9 mouse cellular contexts compared by ENCODE assay signal in genomic region chr17:87202490-87202889, GRCm38 (mm10).
A peak's percentile ranks its signal among the peaks of the same experiment; 100 is the strongest.
DNase-seq lines count a peak whose midpoint lies in the region; ATAC-seq lines count a peak whose summit lies in the region.
"Had no signal": no experiment of that assay in that cellular context is flagged by ENCODE, and none has a peak within 500 bp of the region (broad histone marks: within the 10 kb centered on the region; RNA-seq: fewer than 3 reads in every experiment).

No protein-coding gene starts in this region.

- no peaks in the 10 kb centered on the region for H3K36me3 ChIP-seq in embryonic facial prominence, embryonic 10.5 days (replicated peaks)

- ATAC-seq in megakaryocyte progenitor cell, adult 5-6 weeks (replicated peaks; ENCODE audit: poor library complexity) = peak; percentile 93
- no peak for ATAC-seq in monocyte, adult 5-6 weeks (replicated peaks; ENCODE audit: insufficient number of reproducible peaks, low FRiP score, low TSS enrichment, poor library complexity, severe bottlenecking)

- no peaks in the 10 kb centered on the region for H3K27me3 ChIP-seq in embryonic facial prominence, embryonic 10.5 days (replicated peaks; ENCODE audit: low read depth, poor library complexity, severe bottlenecking)

- 23% methylated on average over 6 of the region's 6 CpGs for WGBS in embryonic facial prominence, embryonic 10.5 days

- intact Hi-C loops in heart, postnatal 10 days (cut with DNase I) = no loop called here

- H3K4me3 ChIP-seq in embryonic facial prominence, embryonic 10.5 days = no peak overlapping the region

- H3K27ac ChIP-seq in embryonic facial prominence, embryonic 10.5 days (replicated peaks) = peak overlapping the region; percentile 84
- H3K27ac ChIP-seq: macrophage had no signal

- peak; percentile 42 to 51 for DNase-seq in spleen, adult 18-20 months
- DNase-seq in spleen, adult 12 weeks (ENCODE audit: low spot score) = no peak
- DNase-seq in embryonic facial prominence, embryonic 10.5 days (ENCODE audit: low spot score) = peak; percentile 49
- peak; percentile 80 to 82 for DNase-seq in heart, postnatal 10 days
- peak; percentile 76 to 91 for DNase-seq in kidney, postnatal 36 days
- peak; percentile 62 for DNase-seq in testis, postnatal 10 days (ENCODE audit: low spot score)

- H3K4me1 ChIP-seq in embryonic facial prominence, embryonic 10.5 days = peaks cover 38% of the 10 kb centered on the region

- H3K9me3 ChIP-seq in embryonic facial prominence, embryonic 10.5 days = no peaks in the 10 kb centered on the region
